Mouse (Mus musculus) neutrophil, adult 5-6 weeks (primary cell): ENCODE data around the gene Chst8. TPM values are rescaled to one million over a fixed set of nuclear protein-coding genes. Genes with fewer than 3 reads are reported as not detected.

Experiments used
- ATAC-seq: fragments of 151-379, 151-347 bp; 2 replicates; pipeline ENCODE4 v1.8.0; 2017; ENCODE audit warnings: mild to moderate bottlenecking, moderate TSS enrichment; ENCODE audit not compliant: insufficient number of reproducible peaks, poor library complexity, low FRiP score, severe bottlenecking; ENCODE audit errors: extremely low read depth
- total RNA-seq: library from RNA; stranded (forward); fragments of 200-1000 nt; gene quantifications from 2 replicates; pipeline ENCODE4 v1.2.3, GENCODE M21; 2017

Chst8 gene
- total RNA-seq, 1 experiment from 2014 or later, result not detected

DNA sequence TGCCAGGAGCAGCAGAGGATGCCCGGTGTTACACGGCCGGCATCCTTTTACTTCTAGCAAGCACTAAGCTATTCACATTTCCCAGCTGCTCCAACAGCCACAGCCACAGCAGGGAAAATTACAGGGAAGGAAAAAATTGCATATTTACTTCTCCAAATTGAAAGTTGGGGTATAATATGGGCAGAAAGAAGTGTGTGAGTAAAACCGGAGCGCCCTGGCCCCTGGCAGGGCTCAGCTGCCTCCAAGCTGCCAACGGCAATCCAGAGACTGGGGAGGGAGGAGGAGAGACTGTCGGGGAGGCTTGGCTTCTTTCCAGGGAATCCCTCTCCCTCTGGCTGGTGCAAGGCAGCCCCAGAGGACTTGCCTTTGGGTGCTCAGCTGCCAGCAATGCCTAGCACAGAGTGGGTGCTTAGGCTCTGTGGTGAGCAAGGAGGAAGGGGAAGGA is 53.1 kb downstream of the Chst8 start:
- ATAC-seq, result no peak

DNA sequence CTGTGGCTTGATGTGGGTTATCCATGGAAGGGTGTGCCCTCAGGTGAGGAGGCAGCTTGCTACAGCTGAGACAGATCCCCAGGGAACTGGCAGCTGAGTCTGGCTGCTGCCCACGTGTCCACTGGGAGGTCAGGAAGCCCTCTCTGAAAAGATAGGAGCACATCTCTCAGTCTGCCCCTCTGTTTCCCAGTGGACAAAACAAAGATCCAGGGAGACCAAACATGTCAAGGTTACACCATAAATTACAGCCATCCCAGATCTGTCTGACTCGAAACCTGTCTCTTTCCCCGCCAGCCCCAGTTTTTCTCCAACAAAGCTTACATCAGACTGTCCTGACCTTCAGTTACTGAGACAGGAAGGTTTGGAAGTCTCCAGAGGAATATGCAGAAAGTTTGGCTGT is 53.8 kb downstream of the Chst8 start:
- no peak for ATAC-seq

DNA sequence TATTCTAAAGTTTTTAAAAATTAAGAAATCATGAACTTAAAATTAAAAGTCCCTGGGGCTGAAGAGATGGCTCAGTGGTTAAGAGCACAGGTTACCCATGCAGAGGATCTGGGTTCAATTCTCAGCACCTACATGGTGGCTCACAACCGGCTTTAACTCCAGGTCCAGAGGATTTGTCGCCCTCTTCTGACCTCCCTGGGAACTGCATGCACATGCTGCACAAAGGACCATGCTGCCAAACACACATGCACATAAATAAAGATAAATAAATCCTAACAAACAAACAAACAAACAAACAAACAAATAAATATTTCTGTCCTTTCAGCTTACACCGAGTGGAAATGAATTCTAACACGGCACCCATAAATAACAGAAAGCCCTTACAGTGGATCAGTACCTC is 55.0 kb downstream of the Chst8 start:
- ATAC-seq, result no peak

GRCm38 (mm10) chr7:34753140-34753886 is 59.2 kb downstream of the Chst8 start:
- no peak for ATAC-seq

GRCm38 (mm10) chr7:34752151-34752762 is 60.3 kb downstream of the Chst8 start:
- no peak for ATAC-seq

DNA sequence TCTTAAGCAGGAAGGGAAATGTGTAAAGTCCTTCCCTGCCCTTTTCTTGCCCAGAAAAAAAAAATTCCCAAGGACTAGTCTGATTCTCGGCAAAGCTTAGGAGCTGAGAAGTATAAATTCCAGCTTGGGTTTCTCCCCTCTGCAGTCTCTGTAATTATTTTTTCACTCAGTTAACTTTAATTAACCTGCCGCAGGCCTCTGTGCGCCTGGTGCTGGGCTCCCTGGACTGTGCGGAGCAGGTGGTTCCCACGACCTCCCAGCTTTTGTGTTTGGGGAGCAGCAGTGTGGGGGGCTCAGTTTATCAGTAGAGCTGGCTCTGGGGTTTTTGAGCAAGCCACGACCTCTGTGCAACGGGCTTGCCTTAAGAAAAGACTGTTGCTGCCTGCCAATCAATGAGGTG is 62.2 kb downstream of the Chst8 start:
- ATAC-seq, result no peak

DNA sequence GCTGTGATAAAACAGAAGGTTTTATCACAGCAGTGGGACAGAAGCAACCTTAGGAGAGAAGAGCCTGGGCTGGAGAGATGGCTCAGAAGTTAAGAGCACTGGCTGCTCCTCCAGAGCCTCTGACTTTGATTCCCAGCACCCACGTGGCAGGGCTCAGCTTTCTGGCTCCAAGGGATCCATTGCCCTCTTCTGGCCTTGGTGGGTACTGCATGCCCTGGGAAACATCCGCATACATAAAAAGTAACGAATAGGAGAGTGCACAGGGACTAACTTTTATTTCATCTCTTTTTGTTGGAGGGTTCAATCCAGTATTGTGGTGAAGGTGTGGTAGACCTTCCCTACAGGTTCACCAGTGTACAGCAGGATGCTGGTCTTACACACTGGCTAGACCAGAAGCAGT is 62.8 kb downstream of the Chst8 start:
- no peak for ATAC-seq

DNA sequence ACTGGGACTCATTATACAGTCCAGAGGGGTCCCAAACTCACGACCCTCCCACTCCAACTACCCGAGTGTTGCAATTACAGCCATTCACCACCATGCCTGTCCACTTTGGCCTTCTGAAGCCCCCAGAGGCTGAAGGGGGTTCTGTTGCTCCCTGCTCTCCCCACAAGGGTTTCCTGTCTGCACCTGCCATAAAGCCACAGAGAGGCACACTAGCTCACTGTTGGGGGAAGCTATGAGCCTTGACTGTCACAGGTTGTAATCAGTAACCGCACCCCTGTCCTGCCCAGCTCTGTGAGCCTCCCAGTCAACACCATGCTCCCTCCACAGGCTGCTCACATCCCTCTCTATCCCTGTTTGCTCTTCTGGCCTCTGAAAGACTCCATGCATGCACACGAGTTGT is 64.0 kb downstream of the Chst8 start:
- no peak for ATAC-seq

GRCm38 (mm10) chr7:34747661-34748060 is 64.8 kb downstream of the Chst8 start:
- ATAC-seq, result no peak

DNA sequence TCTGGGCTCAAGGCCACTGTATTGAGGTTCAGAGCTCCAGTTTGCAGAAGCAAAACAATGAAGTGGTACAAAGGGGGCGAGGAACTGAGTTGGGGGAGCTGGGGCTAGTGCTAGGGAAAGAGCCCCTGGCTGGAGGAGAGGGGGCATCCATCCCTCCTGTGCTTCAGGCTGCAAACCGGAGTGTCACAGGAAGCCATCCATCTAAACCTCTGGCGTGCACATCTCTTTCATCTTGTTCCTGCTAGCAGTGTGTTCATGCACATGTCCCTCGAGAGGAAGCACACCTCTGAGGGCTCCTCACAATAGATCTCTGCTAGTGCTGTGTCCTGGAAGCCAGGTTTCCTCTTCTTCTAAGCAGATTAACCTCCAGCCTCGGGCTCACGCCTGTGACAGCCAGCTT is 65.9 kb downstream of the Chst8 start:
- no peak for ATAC-seq

- no peak for ATAC-seq
Observed at GRCm38 (mm10) chr7:34746165-34746564, 66.3 kb downstream of the Chst8 start.

DNA sequence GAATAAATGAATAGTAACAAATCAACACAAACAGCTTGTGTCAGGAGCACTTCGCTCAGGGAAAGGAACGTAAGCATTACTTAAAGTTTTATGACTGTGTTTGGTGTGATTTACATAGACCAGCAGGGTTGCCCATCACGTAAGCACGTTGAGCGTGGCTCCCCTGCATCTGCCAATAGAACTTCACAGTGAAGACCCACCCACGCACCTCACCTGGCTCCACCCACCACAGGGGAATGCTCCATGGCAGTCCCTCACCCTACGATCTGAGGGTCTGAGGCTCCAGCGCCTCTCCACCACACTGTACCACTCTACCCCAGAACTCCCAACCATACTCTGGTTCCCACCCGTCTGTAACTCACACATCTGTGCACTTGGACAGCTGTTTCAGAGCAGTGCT is 67.1 kb downstream of the Chst8 start:
- ATAC-seq, result no peak

DNA sequence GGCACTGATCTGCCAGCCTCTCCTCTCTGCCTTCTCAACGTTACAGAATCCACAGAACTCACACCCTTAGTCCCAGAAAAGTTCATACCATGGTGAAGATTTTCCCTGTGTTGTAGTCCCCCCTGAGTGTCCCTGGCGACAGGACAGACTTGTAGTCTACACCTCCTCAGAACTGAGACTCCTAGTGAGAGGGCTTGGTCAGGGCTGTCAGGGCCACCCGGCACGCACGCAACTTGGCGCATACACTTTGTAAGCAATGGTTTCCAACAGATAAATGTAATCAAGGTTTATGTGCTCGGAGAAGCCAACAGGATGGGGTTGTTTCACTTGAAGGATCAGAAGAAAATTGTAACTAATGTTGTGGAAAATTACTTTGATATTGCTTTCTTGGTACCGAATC is 67.5 kb downstream of the Chst8 start:
- no peak for ATAC-seq

DNA sequence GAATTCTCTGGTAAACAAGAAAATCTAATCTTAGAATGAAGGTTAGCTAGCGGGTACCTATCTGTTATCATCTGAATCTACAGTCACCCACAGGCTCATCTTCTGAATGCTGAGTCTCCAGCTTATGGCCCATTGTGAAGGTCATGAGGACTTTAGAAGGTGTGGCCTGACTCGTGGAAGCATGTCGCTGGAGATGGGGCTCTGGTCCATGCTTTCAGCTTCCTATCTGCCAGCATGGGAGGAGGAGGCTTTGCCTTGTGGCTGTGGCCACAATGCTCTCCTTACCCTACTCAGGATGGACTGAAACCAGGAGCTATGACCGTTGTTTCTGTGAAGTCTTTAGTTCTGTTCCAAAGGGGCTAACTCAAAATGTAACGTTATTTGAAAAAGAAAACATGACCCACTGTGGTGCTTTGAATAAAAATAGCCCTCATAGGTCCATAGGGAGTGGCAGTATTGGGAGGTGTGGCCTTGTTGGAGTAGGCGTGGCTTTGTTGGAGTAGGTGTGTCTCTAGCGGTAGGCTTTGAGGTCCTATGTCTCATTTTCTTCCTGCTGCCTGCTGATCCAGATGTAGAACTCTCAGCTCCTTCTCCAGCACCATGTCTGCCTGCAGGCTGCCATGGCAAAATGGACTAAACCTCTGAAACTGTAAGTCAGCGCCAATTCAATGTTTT is 69.0 kb downstream of the Chst8 start:
- ATAC-seq, result no peak

DNA sequence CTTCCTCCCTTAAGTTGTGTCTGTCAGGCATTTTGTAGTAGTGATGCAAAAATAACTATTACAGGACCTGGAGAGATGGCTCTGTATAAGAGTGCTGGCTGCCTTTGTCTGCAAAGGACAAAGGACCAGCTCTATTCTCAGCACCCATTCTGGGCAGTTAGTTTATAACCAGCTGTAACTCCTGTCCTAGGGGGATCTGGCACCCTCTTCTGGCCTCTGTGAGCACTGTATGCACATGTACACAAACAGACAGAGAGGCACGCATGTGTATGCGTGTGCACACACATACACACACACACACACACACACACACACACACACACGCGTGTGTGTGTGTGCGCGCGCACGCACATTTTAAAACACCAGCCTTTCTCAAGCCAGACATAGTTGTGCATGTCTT is 73.1 kb downstream of the Chst8 start:
- ATAC-seq, result no peak

DNA sequence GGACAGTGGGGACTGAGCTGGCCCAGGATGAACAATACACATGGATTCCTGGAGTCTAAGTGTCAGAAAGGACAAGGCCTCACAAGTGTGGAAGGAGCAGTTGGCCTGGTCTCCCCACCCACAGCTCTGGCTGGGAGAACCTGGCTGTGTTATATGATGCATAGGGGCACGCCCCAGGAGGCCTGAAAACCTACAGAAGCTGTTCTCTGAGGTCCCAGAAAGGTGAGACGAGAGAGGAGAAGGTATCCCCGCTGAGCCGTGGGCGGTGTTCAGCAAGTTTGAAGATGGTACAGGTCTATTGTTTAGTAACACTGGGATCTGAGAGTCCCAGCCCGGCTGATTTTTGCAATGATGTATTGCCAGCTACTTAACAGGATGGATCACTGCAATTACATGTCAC is 75.3 kb downstream of the Chst8 start:
- ATAC-seq, result no peak

DNA sequence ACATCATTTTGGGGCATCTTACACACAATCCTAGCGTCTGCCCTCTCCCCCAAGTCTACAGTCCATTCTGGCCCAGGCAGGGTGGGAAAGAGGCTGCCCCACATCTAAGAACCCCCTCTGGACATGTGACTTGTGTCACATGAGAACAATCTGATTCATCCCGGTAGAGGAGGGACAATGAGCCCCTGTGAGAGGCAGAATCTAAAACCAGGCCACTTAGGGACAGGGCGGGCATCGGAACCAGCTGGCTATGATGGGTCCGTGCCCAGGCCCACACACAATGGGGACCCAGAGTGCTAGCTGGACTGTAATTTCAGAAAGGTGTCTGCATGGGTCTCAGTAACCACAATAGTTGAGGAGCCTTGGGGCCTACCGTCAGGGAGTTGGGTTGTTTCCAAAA is 78.2 kb downstream of the Chst8 start:
- ATAC-seq, result no peak

- ATAC-seq, result no peak
Observed at GRCm38 (mm10) chr7:34728931-34729330, 83.6 kb downstream of the Chst8 start.

- ATAC-seq, result no peak
Observed at GRCm38 (mm10) chr7:34725206-34725605, 87.3 kb downstream of the Chst8 start.

- ATAC-seq, result no peak
Observed at GRCm38 (mm10) chr7:34722551-34723230, 89.8 kb downstream of the Chst8 start.
